In the genomic region with DNA sequence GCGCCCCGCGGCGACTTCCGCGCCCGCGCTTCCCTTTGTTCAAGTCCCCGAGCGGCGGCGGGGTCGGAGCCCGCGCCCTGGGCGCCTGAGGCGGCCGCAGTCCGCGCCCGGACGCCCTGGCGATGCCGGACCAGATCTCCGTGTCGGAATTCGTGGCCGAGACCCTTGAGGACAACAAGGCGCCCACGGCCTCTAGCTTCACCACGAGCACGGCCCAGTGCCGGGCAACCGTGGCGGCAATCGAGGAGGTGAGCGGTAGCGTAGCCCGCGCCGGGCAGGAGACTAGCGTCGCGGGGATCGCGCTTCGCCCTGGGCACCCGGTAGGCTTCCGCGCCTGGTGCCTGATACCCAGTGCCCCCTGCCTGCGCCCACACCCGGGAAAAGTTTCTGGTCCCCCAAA, we compare ENCODE assay signal across 9 mouse cellular contexts. TPM values are rescaled to one million over a fixed set of nuclear protein-coding genes. Genes with fewer than 3 reads are reported as not detected.
DNase-seq lines count a peak whose midpoint lies in the region; ATAC-seq and TF ChIP-seq lines count a peak whose summit lies in the region.
"Not testable (repeated sequence)": the region's sequence is repeated elsewhere in the genome, so short reads cannot be mapped to it uniquely, and the experiment has no call there.
"Had no signal": no experiment of that assay in that cellular context is flagged by ENCODE, and none has a peak within 500 bp of the region (broad histone marks: within the 10 kb centered on the region; RNA-seq: fewer than 3 reads in every experiment).

No protein-coding gene starts in this region.

- peak overlapping the region; percentile 57 for H3K4me3 ChIP-seq in E14TG2a.4 (replicated peaks; ENCODE audit: low read length)
- peak overlapping the region; percentile 43 for H3K4me3 ChIP-seq in embryonic facial prominence, embryonic 12.5 days
- peak overlapping the region; percentile 14; the same call in 1 of the 2 replicates for H3K4me3 ChIP-seq in forebrain, postnatal 0 days (ENCODE audit: low read depth, low read length)
- H3K4me3 ChIP-seq in hindbrain, embryonic 11.5 days (ENCODE audit: low read depth, low read length) = peak overlapping the region; percentile 32
- H3K4me3 ChIP-seq in kidney, adult 2 months (ENCODE audit: insufficient read depth, low read depth, low read length) = peak overlapping the region; percentile 10; the same call in 1 of the 2 replicates
- peak overlapping the region; percentile 31 for H3K4me3 ChIP-seq in lung, postnatal 0 days (ENCODE audit: low read depth, low read length)
- H3K4me3 ChIP-seq in neural tube, embryonic 14.5 days (ENCODE audit: low read depth, low read length) = peak overlapping the region; percentile 35

- peak overlapping the region; percentile 47 for H3K9ac ChIP-seq in embryonic facial prominence, embryonic 12.5 days
- H3K9ac ChIP-seq in forebrain, postnatal 0 days; hindbrain, embryonic 11.5 days (ENCODE audit: low read depth, low read length); lung, postnatal 0 days (replicated peaks; ENCODE audit: low read depth): not testable (repeated sequence)
- peak overlapping the region; percentile 41 for H3K9ac ChIP-seq in neural tube, embryonic 14.5 days (replicated peaks; ENCODE audit: low read depth, low read length)

- H3K9me3 ChIP-seq in E14TG2a.4 (ENCODE audit: low read length); forebrain, postnatal 0 days (ENCODE audit: low read length); hindbrain, embryonic 11.5 days (ENCODE audit: control insufficient read depth, low read length); lung, postnatal 0 days (ENCODE audit: low read length); neural tube, embryonic 14.5 days (ENCODE audit: control insufficient read depth, low read length): not testable (repeated sequence)
- H3K9me3 ChIP-seq in embryonic facial prominence, embryonic 12.5 days = peaks cover 16% of the 10 kb centered on the region

- H3K27ac ChIP-seq in embryonic facial prominence, embryonic 12.5 days; forebrain, postnatal 0 days (ENCODE audit: low read depth, low read length); hindbrain, embryonic 11.5 days (ENCODE audit: low read depth, low read length); kidney, adult 2 months (ENCODE audit: insufficient read depth, low read depth, low read length); lung, postnatal 0 days (ENCODE audit: low read length); neural tube, embryonic 14.5 days (ENCODE audit: low read depth, low read length): not testable (repeated sequence)

- not testable (repeated sequence) for ATAC-seq in embryonic facial prominence, embryonic 12.5 days (ENCODE audit: insufficient number of reproducible peaks, insufficient read depth, low FRiP score, low TSS enrichment); forebrain, postnatal 0 days; hindbrain, embryonic 11.5 days (ENCODE audit: low FRiP score); lung, postnatal 0 days; neural tube, embryonic 14.5 days (ENCODE audit: low read depth)

- not testable (repeated sequence) for H3K4me1 ChIP-seq in E14TG2a.4 (replicated peaks; ENCODE audit: low read depth, low read length); embryonic facial prominence, embryonic 12.5 days; forebrain, postnatal 0 days (ENCODE audit: insufficient read depth); hindbrain, embryonic 11.5 days (replicated peaks; ENCODE audit: control insufficient read depth, insufficient read depth, low read length); kidney, adult 2 months (ENCODE audit: control insufficient read depth, insufficient read depth, low read length); lung, postnatal 0 days (ENCODE audit: insufficient read depth, low read depth, low read length); neural tube, embryonic 14.5 days (ENCODE audit: control insufficient read depth, insufficient read depth, low read length)

- not testable (repeated sequence) for TF ChIP-seq POLR2A in kidney, adult 2 months (IDR thresholded peaks at IDR 0.05; ENCODE audit: low read depth, low read length)

- not testable (repeated sequence) for TF ChIP-seq CTCF in E14TG2a.4 (conservative IDR thresholded peaks at IDR 0.05; ENCODE audit: low read length); forebrain, postnatal 0 days (IDR thresholded peaks at IDR 0.05; ENCODE audit: low read depth); kidney, adult 2 months (conservative IDR thresholded peaks at IDR 0.05; ENCODE audit: insufficient read depth, insufficient read length, low read depth, low read length); lung, postnatal 0 days (IDR thresholded peaks at IDR 0.05)

- peak overlapping the region; percentile 46 for H3K4me2 ChIP-seq in embryonic facial prominence, embryonic 12.5 days (replicated peaks)
- H3K4me2 ChIP-seq in forebrain, postnatal 0 days (ENCODE audit: low read depth) = peak overlapping the region; percentile 17; the same call in 1 of the 2 replicates
- H3K4me2 ChIP-seq in hindbrain, embryonic 11.5 days (replicated peaks; ENCODE audit: low read depth, low read length) = peak overlapping the region; percentile 35
- H3K4me2 ChIP-seq in lung, postnatal 0 days (replicated peaks; ENCODE audit: low read depth, low read length) = peak overlapping the region; percentile 46
- H3K4me2 ChIP-seq in neural tube, embryonic 14.5 days (ENCODE audit: low read depth, low read length) = peak overlapping the region; percentile 33

- H3K27me3 ChIP-seq in E14TG2a.4 (ENCODE audit: insufficient read depth, low read length); embryonic facial prominence, embryonic 12.5 days; forebrain, postnatal 0 days (ENCODE audit: insufficient read depth, low read length); hindbrain, embryonic 11.5 days (ENCODE audit: control insufficient read depth, insufficient read depth, low read length); kidney, adult 2 months (replicated peaks; ENCODE audit: control insufficient read depth, insufficient read depth, low read length); lung, postnatal 0 days (replicated peaks; ENCODE audit: insufficient read depth, low read length); neural tube, embryonic 14.5 days (ENCODE audit: control insufficient read depth, insufficient read depth, low read length): not testable (repeated sequence)

- not testable (repeated sequence) for TF ChIP-seq EP300 in lung, postnatal 0 days (IDR thresholded peaks at IDR 0.05)

- WGBS in embryonic facial prominence, embryonic 12.5 days = 4% methylated on average over 52 of the region's 52 CpGs
- 9% methylated on average over 40 of the region's 52 CpGs for WGBS in forebrain, postnatal 0 days
- 2% methylated on average over 45 of the region's 52 CpGs for WGBS in hindbrain, embryonic 11.5 days
- WGBS in kidney, adult 2 months = 4% methylated on average over 52 of the region's 52 CpGs
- 8% methylated on average over 47 of the region's 52 CpGs for WGBS in lung, postnatal 0 days
- 6% methylated on average over 33 of the region's 52 CpGs for WGBS in neural tube, embryonic 14.5 days

- H3K36me3 ChIP-seq in E14TG2a.4 (ENCODE audit: insufficient read depth, low read length); embryonic facial prominence, embryonic 12.5 days; forebrain, postnatal 0 days (ENCODE audit: insufficient read depth); hindbrain, embryonic 11.5 days (ENCODE audit: control insufficient read depth, insufficient read depth, low read length); kidney, adult 2 months (ENCODE audit: control insufficient read depth, insufficient read depth, low read length); lung, postnatal 0 days (ENCODE audit: insufficient read depth, low read length); neural tube, embryonic 14.5 days (ENCODE audit: control insufficient read depth, insufficient read depth, low read length): not testable (repeated sequence)

- not testable (repeated sequence) for DNase-seq in forebrain, postnatal 0 days; hindbrain, embryonic 11.5 days (ENCODE audit: low spot score); kidney, adult 2 months; lung, postnatal 0 days (ENCODE audit: low spot score)
- DNase-seq in liver = peak; percentile 2

RNA-seq across cellular contexts. Expression of a gene that starts 0.3 kb away (rescaled TPM):
- 2.8 and 3.2 TPM in 2 replicates for polyA plus RNA-seq in embryonic facial prominence, embryonic 12.5 days (2016; fragmentation: Nextera tagmentation; extraction: Ambion mirVana)
- 0.62 and 0.69 TPM in 2 replicates for total RNA-seq in forebrain, postnatal 0 days (2014; rRNA removed)
- 0.52 and 0.60 TPM in 2 replicates for polyA plus RNA-seq in forebrain, postnatal 0 days (2015; fragmentation: Nextera tagmentation; extraction: Ambion mirVana)
- polyA plus RNA-seq in hindbrain, embryonic 11.5 days (2014; fragmentation: Nextera tagmentation; extraction: Ambion mirVana) = 2.6 and 3.0 TPM in 2 replicates
- 0.07 TPM in 1 of 2 replicates, not detected in the other for polyA plus RNA-seq in kidney, adult 2 months (2012; rRNA removed)
- 0.33 and 0.54 TPM in 2 replicates for polyA plus RNA-seq in lung, postnatal 0 days (2015; fragmentation: Nextera tagmentation; extraction: Ambion mirVana)
- polyA plus RNA-seq in neural tube, embryonic 14.5 days (2014; fragmentation: Nextera tagmentation; extraction: Ambion mirVana) = 4.6 and 6.6 TPM in 2 replicates
- total RNA-seq: G1E had no signal
- polyA plus RNA-seq: G1E had no signal
